Mouse (Mus musculus) C2C12 (cell line): ENCODE data around the gene 1500009L16Rik. TPM values are rescaled to one million over a fixed set of nuclear protein-coding genes. Genes with fewer than 3 reads are reported as not detected.

ENCODE experiments used
- H3K27me3 ChIP-seq: one replicate; pipeline ENCODE4 v1.6.1; 2011; ENCODE audit not compliant: control insufficient read depth, insufficient read depth, insufficient read length
- H3K36me3 ChIP-seq: one replicate; pipeline ENCODE4 v1.6.1; 2011; ENCODE audit not compliant: control insufficient read depth, insufficient read depth
- H3K4me3 ChIP-seq: one replicate; pipeline ENCODE4 v1.5.1; 2011; ENCODE audit warnings: mild to moderate bottlenecking, control low read depth; ENCODE audit not compliant: poor library complexity, insufficient read depth, severe bottlenecking
- H3K79me2 ChIP-seq: one replicate; pipeline ENCODE4 v1.6.1; 2011; ENCODE audit not compliant: control insufficient read depth, insufficient read depth
- H3K79me3 ChIP-seq: one replicate; pipeline ENCODE4 v1.6.1; 2011; ENCODE audit warnings: low read depth, control low read depth
- H3ac ChIP-seq: one replicate; pipeline ENCODE3; 2011; ENCODE audit warnings: low read depth; ENCODE audit not compliant: control insufficient read depth, insufficient read length
- CEBPB ChIP-seq: IDR thresholded peaks from one replicate; pipeline ENCODE4 v1.6.1; 2011; ENCODE audit warnings: low read depth, mild to moderate bottlenecking, control low read depth, moderate library complexity
- CTCF ChIP-seq: IDR thresholded peaks from one replicate; pipeline ENCODE4 v1.5.1; 2011; ENCODE audit not compliant: control insufficient read depth, insufficient read depth, insufficient read length
- FOSL1 ChIP-seq: IDR thresholded peaks from one replicate; pipeline ENCODE4 v1.8.0; 2011; ENCODE audit warnings: mild to moderate bottlenecking, low read length; ENCODE audit not compliant: poor library complexity, insufficient read depth, severe bottlenecking
- MAX ChIP-seq: IDR thresholded peaks from one replicate; pipeline ENCODE4 v1.6.1; 2011; ENCODE audit warnings: mild to moderate bottlenecking, control low read depth
- MYOD1 ChIP-seq: IDR thresholded peaks from one replicate; pipeline ENCODE4 v1.6.1; 2011; ENCODE audit warnings: low read depth; ENCODE audit not compliant: control insufficient read depth, insufficient read length
- MYOG ChIP-seq: IDR thresholded peaks from one replicate; pipeline ENCODE4 v1.6.1; 2011; ENCODE audit not compliant: control insufficient read depth, insufficient read length; ENCODE audit errors: extremely low read depth
- USF1 ChIP-seq: IDR thresholded peaks from one replicate; pipeline ENCODE4 v1.6.1; 2011; ENCODE audit warnings: low read depth, mild to moderate bottlenecking, control low read depth, moderate library complexity
- polyA plus RNA-seq: library from polyadenylated mRNA; unstranded; fragments of >200 nt; fragmentation: generic; extraction: Trizol; gene quantifications from one replicate; pipeline ENCODE4 v1.2.1, GENCODE M21; 2012; ENCODE audit warnings: missing spikeins

The 1500009L16Rik gene
- polyA plus RNA-seq, 1 experiment = 0.25 TPM

- Histone ChIP-seq H3K27me3 (peaks cover 23% of the 10 kb centered on the region), H3K4me3 (no peak overlapping the region), H3K79me3 (no peaks in the 10 kb centered on the region), H3K79me2 (no peaks in the 10 kb centered on the region), H3K36me3 (no peaks in the 10 kb centered on the region), H3ac (no peak overlapping the region)
- TF ChIP-seq CTCF (no peak), CEBPB (no peak), FOSL1 (no peak), USF1 (no peak), MYOD1 (no peak), MAX (no peak), MYOG (no peak)
These were observed 30.4 kb downstream of the 1500009L16Rik start for GRCm38 (mm10) chr10:83753056-83753455.

GRCm38 (mm10) chr10:83757343-83757962 is 34.8 kb downstream of the 1500009L16Rik start:
- Histone ChIP-seq H3K79me2 (no peaks in the 10 kb centered on the region), H3ac (no peak overlapping the region), H3K79me3 (no peaks in the 10 kb centered on the region), H3K36me3 (no peaks in the 10 kb centered on the region), H3K27me3 (peaks cover 6% of the 10 kb centered on the region), H3K4me3 (no peak overlapping the region)
- TF ChIP-seq CTCF (no peak), MYOG (no peak), CEBPB (no peak), FOSL1 (no peak), MYOD1 (no peak), MAX (no peak), USF1 (no peak)

GRCm38 (mm10) chr10:83758732-83759131 is 36.1 kb downstream of the 1500009L16Rik start:
- Histone ChIP-seq H3K79me2 (no peaks in the 10 kb centered on the region), H3K36me3 (no peaks in the 10 kb centered on the region), H3ac (no peak overlapping the region), H3K4me3 (no peak overlapping the region), H3K79me3 (no peaks in the 10 kb centered on the region), H3K27me3 (peaks cover 6% of the 10 kb centered on the region)
- no peak for TF ChIP-seq MYOG
- TF ChIP-seq CTCF = no peak
- TF ChIP-seq FOSL1 = no peak
- no peak for TF ChIP-seq USF1
- TF ChIP-seq MYOD1 = no peak
- TF ChIP-seq CEBPB = no peak
- no peak for TF ChIP-seq MAX

- TF ChIP-seq MYOG (no peak), USF1 (no peak), CTCF (no peak), CEBPB (no peak), FOSL1 (no peak), MYOD1 (no peak), MAX (no peak)
- Histone ChIP-seq H3K4me3 (no peak overlapping the region), H3K79me2 (no peaks in the 10 kb centered on the region), H3K27me3 (peaks cover 3% of the 10 kb centered on the region), H3K79me3 (no peaks in the 10 kb centered on the region), H3K36me3 (no peaks in the 10 kb centered on the region), H3ac (no peak overlapping the region)
These were observed 37.9 kb downstream of the 1500009L16Rik start for GRCm38 (mm10) chr10:83760535-83760934.

- Histone ChIP-seq H3K79me2 (no peaks in the 10 kb centered on the region), H3K79me3 (no peaks in the 10 kb centered on the region), H3ac (no peak overlapping the region), H3K36me3 (no peaks in the 10 kb centered on the region), H3K4me3 (no peak overlapping the region), H3K27me3 (peaks cover 3% of the 10 kb centered on the region)
- TF ChIP-seq CEBPB = no peak
- no peak for TF ChIP-seq MYOG
- TF ChIP-seq USF1 = no peak
- TF ChIP-seq MYOD1 = no peak
- TF ChIP-seq MAX = no peak
- TF ChIP-seq CTCF = no peak
- no peak for TF ChIP-seq FOSL1
These were observed 41.2 kb downstream of the 1500009L16Rik start for GRCm38 (mm10) chr10:83763891-83764290.

- TF ChIP-seq MAX = no peak
- no peak for TF ChIP-seq FOSL1
- no peak for TF ChIP-seq USF1
- no peak for TF ChIP-seq MYOD1
- no peak for TF ChIP-seq CEBPB
- TF ChIP-seq CTCF = no peak
- TF ChIP-seq MYOG = no peak
- Histone ChIP-seq H3K36me3 (no peaks in the 10 kb centered on the region), H3K79me2 (no peaks in the 10 kb centered on the region), H3K4me3 (no peak overlapping the region), H3ac (no peak overlapping the region), H3K79me3 (no peaks in the 10 kb centered on the region), H3K27me3 (no peaks in the 10 kb centered on the region)
These were observed 44.2 kb downstream of the 1500009L16Rik start for GRCm38 (mm10) chr10:83766882-83767281.
